Mouse (Mus musculus) cortical plate, adult 2 months (tissue): ENCODE results near the gene Slc34a1. TPM values are rescaled to one million over a fixed set of nuclear protein-coding genes. Genes with fewer than 3 reads are reported as not detected.
A peak's percentile ranks its signal among the peaks of the same experiment; 100 is the strongest.

Experiments
- H3K27ac ChIP-seq: fragments of 200-500 bp; 2 replicates; pipeline ENCODE4 v1.5.1; 2012; ENCODE audit warnings: low read length, control low read depth, inconsistent platforms; ENCODE audit not compliant: insufficient read depth
- H3K4me1 ChIP-seq: fragments of 200-500 bp; 2 replicates; pipeline ENCODE4 v1.6.1; 2011; ENCODE audit warnings: low read length; ENCODE audit not compliant: control insufficient read depth, insufficient read depth
- H3K4me3 ChIP-seq: fragments of 200-500 bp; 2 replicates; pipeline ENCODE4 v1.5.1; 2011; ENCODE audit warnings: mild to moderate bottlenecking, low read length, control low read depth; ENCODE audit not compliant: insufficient read depth
- CTCF ChIP-seq: fragments of 200-500 bp; IDR thresholded peaks from 2 replicates; pipeline ENCODE4 v1.5.1; 2011; ENCODE audit warnings: mild to moderate bottlenecking, control low read depth, low read length; ENCODE audit not compliant: insufficient read depth; ENCODE audit errors: extremely low read depth
- POLR2A ChIP-seq: fragments of 200-500 bp; IDR thresholded peaks from 2 replicates; pipeline ENCODE4 v1.6.1; 2011; ENCODE audit warnings: mild to moderate bottlenecking, low read length, control low read depth; ENCODE audit not compliant: insufficient read depth; ENCODE audit errors: extremely low read depth
- polyA plus RNA-seq: library from polyadenylated mRNA; depleted of rRNA; stranded (reverse); fragments of >200 nt; gene quantifications from 2 replicates; pipeline ENCODE4 v1.2.3, GENCODE M21; 2012; rRNA removed

Gene Slc34a1
- 0.21 and 0.30 TPM in 2 replicates for polyA plus RNA-seq

DNA sequence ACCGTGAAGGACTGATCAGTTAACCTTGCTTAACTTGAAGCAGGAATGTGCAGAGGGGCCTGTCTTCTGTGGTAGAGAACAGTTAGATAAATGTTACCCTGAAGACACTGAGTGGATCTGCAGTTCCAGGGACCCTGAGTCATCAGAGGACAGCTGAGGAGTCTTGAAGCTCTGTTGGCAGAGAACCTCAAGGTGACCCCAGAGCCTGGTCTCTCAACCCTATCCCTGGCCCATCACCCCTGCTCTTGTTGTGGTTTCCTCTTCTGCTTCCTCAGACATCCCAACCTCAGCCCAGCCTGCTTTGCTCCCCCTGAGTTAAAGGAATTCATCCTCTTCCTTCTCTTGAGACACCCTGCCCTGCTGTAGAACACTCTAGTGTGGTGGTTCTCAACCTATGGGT lies at the start of gene Slc34a1:
Slc34a1 (plus strand) TSS at position 100 of the 400 bp plus-strand sequence.
- no peak for TF ChIP-seq POLR2A
- no peak for TF ChIP-seq CTCF
- no peak within 1 kb of the TSS for H3K27ac ChIP-seq
- no peaks in the 10 kb centered on the region for H3K4me1 ChIP-seq
- no peak within 1 kb of the TSS for H3K4me3 ChIP-seq

GRCm38 (mm10) chr13:55361145-55361544 lies 36.8 kb upstream of the Slc34a1 start:
- TF ChIP-seq CTCF (no peak), POLR2A (no peak)
- Histone ChIP-seq H3K4me1 (peaks cover 9% of the 10 kb centered on the region), H3K27ac (no peak overlapping the region), H3K4me3 (peak overlapping the region; percentile 91; the same call in 1 of the 2 replicates)

DNA sequence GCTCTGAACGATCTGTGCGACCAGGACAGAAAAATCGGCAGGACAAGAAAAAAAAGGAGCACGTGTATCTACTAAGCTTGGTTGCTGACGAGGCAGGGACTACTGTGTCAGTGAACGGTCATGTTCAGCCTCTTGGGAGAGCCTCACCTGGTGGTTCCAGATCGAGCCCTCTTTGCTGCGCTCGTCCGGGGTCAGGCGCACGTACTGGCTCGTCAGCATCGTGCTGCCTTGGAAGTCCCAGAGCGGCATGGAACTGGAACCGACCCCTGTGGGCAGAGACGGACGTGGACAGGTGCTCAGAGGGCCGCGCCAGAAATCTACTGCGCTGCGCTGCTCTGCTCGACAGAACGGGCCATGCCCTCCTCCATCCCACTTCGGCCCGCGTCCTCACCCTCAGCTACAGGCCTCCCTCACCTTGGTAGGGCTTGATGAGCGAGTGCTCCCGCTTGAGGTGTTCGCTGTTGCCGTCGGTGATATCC lies 36.0 kb upstream of the Slc34a1 start:
- Histone ChIP-seq H3K4me1 (peaks cover 9% of the 10 kb centered on the region), H3K27ac (peak overlapping the region; percentile 35; the same call in 1 of the 2 replicates), H3K4me3 (peak overlapping the region; percentile 91)
- TF ChIP-seq POLR2A (no peak), CTCF (no peak)

GRCm38 (mm10) chr13:55362453-55363060 lies 35.4 kb upstream of the Slc34a1 start, which contains the start of gene Lman2:
Lman2 (minus strand) TSS chr13:55362783.
- TF ChIP-seq POLR2A: peak; percentile 18; the same call in 1 of the 2 replicates
- no peak for TF ChIP-seq CTCF
- Histone ChIP-seq H3K27ac (peak within 1 kb of the TSS; percentile 35; the same call in 1 of the 2 replicates), H3K4me1 (peaks cover 9% of the 10 kb centered on the region), H3K4me3 (peak within 1 kb of the TSS; percentile 91)

DNA sequence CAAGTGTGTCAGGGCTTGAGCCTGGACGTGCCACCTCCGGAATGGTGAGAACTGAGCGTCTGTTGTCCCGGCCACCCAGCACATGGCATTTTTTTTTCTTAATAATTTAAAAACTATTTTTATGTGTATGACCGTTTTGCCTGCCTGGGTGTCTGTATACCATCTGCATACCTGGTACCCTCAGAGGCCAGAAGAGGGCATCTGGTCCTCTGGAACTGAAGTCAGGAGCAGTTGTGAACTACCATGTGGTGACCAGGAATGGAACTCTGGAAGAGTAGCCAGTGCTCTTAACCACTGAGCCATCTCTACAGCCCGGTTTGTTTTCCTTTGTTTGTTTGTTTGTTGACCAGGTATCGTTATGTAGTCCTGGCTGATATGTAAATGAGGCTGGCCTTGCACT lies 29.6 kb upstream of the Slc34a1 start:
- H3K4me1 ChIP-seq: 0 out of 2 replicates have a peak, but pooled peaks cover 3% of the 10 kb centered on the region
- no peak for TF ChIP-seq POLR2A
- no peak for TF ChIP-seq CTCF
- no peak overlapping the region for H3K4me3 ChIP-seq
- H3K27ac ChIP-seq: no peak overlapping the region

DNA sequence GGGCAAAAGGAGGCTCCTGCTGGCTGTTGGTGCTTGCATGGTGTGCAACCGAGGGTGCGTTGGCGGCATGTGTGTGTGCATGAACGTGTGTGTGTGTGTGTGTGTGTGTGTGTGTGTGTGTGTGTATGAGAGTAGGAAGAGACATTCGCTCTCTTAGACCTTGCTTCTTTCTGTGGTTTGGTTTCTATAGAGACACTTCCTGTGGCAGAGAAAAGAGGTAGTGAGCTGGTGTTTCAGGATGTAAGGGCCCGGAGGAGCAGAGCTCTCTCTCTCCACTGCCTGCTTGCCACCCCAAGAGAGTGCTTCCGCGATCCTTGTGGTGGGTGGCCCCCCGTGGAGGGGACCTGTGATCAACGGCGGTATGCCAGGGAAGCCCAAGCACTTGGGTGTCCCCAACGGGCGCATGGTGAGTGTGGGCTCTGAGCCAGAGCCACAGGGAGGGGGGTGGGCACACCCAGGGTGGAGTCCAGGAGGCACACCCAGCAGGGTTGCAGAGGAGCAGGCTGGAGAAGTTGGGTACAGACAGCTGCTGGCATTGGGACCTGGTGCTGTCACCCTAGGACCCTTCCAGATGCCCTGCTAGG lies 28.4 kb upstream of the Slc34a1 start, which contains the start of gene Rgs14:
Rgs14 (plus strand) TSS at position 202 of the 584 bp plus-strand sequence.
- TF ChIP-seq POLR2A: 0 out of 2 replicates have a peak, but pooled peaks have one; percentile 44
- TF ChIP-seq CTCF: no peak
- Histone ChIP-seq H3K4me3 (peak within 1 kb of the TSS; percentile 40), H3K4me1 (0 out of 2 replicates have a peak, but pooled peaks cover 3% of the 10 kb centered on the region), H3K27ac (peak within 1 kb of the TSS; percentile 26; the same call in 1 of the 2 replicates)

- 0 out of 2 replicates have a peak, but pooled peaks cover 3% of the 10 kb centered on the region for H3K4me1 ChIP-seq
- H3K4me3 ChIP-seq: peak overlapping the region; percentile 40
- 0 out of 2 replicates have a peak overlapping the region, but pooled peaks have one; percentile 26 for H3K27ac ChIP-seq
- TF ChIP-seq CTCF (no peak), POLR2A (no peak)
Measured at GRCm38 (mm10) chr13:55370234-55370633, 27.8 kb upstream of the Slc34a1 start.

- H3K27ac ChIP-seq: no peak overlapping the region
- TF ChIP-seq POLR2A: no peak
- no peak overlapping the region for H3K4me3 ChIP-seq
- 0 out of 2 replicates have a peak, but pooled peaks cover 3% of the 10 kb centered on the region for H3K4me1 ChIP-seq
Measured at GRCm38 (mm10) chr13:55371007-55371681, 26.8 kb upstream of the Slc34a1 start.

GRCm38 (mm10) chr13:55371740-55372139 lies 26.2 kb upstream of the Slc34a1 start:
- TF ChIP-seq POLR2A (no peak), CTCF (no peak)
- Histone ChIP-seq H3K4me1 (0 out of 2 replicates have a peak, but pooled peaks cover 3% of the 10 kb centered on the region), H3K4me3 (no peak overlapping the region), H3K27ac (no peak overlapping the region)
